Mouse (Mus musculus) bone marrow, adult 2 months (tissue): ENCODE measurements around the gene St8sia4.

ENCODE experiments used
- CTCF ChIP-seq: fragments of 200-500 bp; IDR thresholded peaks from 2 replicates; pipeline ENCODE4 v1.5.1; 2011; ENCODE audit warnings: low read length, control low read depth; ENCODE audit not compliant: control insufficient read depth, insufficient read depth
- POLR2A ChIP-seq: fragments of 200-500 bp; IDR thresholded peaks from 2 replicates; pipeline ENCODE4 v1.6.1; 2011; ENCODE audit warnings: low read depth, mild to moderate bottlenecking, control low read depth, low read length, borderline replicate concordance; ENCODE audit not compliant: control insufficient read depth

- TF ChIP-seq CTCF (no peak), POLR2A (no peak)
Observed at GRCm38 (mm10) chr1:95653445-95653844, 13.9 kb downstream of the St8sia4 start.
